Mouse (Mus musculus): ENCODE results near the gene Stox1.
A peak's percentile ranks its signal among the peaks of the same experiment; 100 is the strongest.
"Not testable (repeated sequence)": the region's sequence is repeated elsewhere in the genome, so short reads cannot be mapped to it uniquely, and the experiment has no call there.

Gene Stox1

GRCm38 (mm10) chr10:62725771-62726687 lies at the start of gene Stox1:
Gene Stox1 (minus strand): TSS chr10:62726128.
- peak; percentile 61 for DNase-seq

- no peak for DNase-seq
Observed at GRCm38 (mm10) chr10:62750781-62751180, 24.9 kb upstream of the Stox1 start.

GRCm38 (mm10) chr10:62739961-62740737 lies 14.2 kb upstream of the Stox1 start:
- DNase-seq, result peak; percentile 76

GRCm38 (mm10) chr10:62736965-62737688 lies 11.2 kb upstream of the Stox1 start:
- DNase-seq, result no peak

GRCm38 (mm10) chr10:62730826-62731225 lies 4.9 kb upstream of the Stox1 start:
- DNase-seq, result no peak

GRCm38 (mm10) chr10:62724936-62725335 lies 992 bp downstream of the Stox1 start:
- DNase-seq, result no peak

GRCm38 (mm10) chr10:62722701-62723100 lies 3.2 kb downstream of the Stox1 start:
- no peak for DNase-seq

GRCm38 (mm10) chr10:62720574-62720973 lies 5.4 kb downstream of the Stox1 start:
- DNase-seq, result not testable (repeated sequence)

GRCm38 (mm10) chr10:62713457-62713856 lies 12.5 kb downstream of the Stox1 start:
- DNase-seq, result no peak

GRCm38 (mm10) chr10:62703579-62703978 lies 22.3 kb downstream of the Stox1 start:
- DNase-seq, result no peak

- DNase-seq, result no peak
Observed at GRCm38 (mm10) chr10:62702436-62702835, 23.5 kb downstream of the Stox1 start.

GRCm38 (mm10) chr10:62692771-62693170 lies 33.2 kb downstream of the Stox1 start:
- DNase-seq, result no peak

- no peak for DNase-seq
Observed at GRCm38 (mm10) chr10:62692244-62692643, 33.7 kb downstream of the Stox1 start.

- DNase-seq, result no peak
Observed at GRCm38 (mm10) chr10:62687032-62687674, 38.8 kb downstream of the Stox1 start.

GRCm38 (mm10) chr10:62683043-62683442 lies 42.9 kb downstream of the Stox1 start:
- DNase-seq, result no peak

- no peak for DNase-seq
Observed at GRCm38 (mm10) chr10:62679833-62680232, 46.1 kb downstream of the Stox1 start.

GRCm38 (mm10) chr10:62677329-62677728 lies 48.6 kb downstream of the Stox1 start:
- no peak for DNase-seq

- no peak for DNase-seq
Observed at GRCm38 (mm10) chr10:62676196-62676595, 49.7 kb downstream of the Stox1 start.

GRCm38 (mm10) chr10:62672359-62672758 lies 53.6 kb downstream of the Stox1 start:
- DNase-seq, result no peak

GRCm38 (mm10) chr10:62669245-62669644 lies 56.7 kb downstream of the Stox1 start:
- DNase-seq, result no peak

- DNase-seq, result no peak
Observed at GRCm38 (mm10) chr10:62668463-62668862, 57.5 kb downstream of the Stox1 start.

GRCm38 (mm10) chr10:62668043-62668442 lies 57.9 kb downstream of the Stox1 start:
- DNase-seq, result no peak
